Mouse (Mus musculus) leukemia stem cell, adult 10-12 weeks (primary cell): ENCODE measurements around the gene Gm15023. TPM values are rescaled to one million over a fixed set of nuclear protein-coding genes. Genes with fewer than 3 reads are reported as not detected.

Experiments used
- polyA plus RNA-seq: library from polyadenylated mRNA; stranded (reverse); fragments of >175 nt; gene quantifications from 2 replicates; pipeline ENCODE4 v1.2.3, GENCODE M21; 2012; ENCODE audit warnings: low replicate concordance

Gene Gm15023
- not detected in 2 replicates for polyA plus RNA-seq

GRCm38 (mm10) chrX:135177532-135177931 is at the start of gene Gm15023:
Gene Gm15023, minus strand, starts transcription at chrX:135177632.

GRCm38 (mm10) chrX:135210436-135211221 is 33.2 kb upstream of the Gm15023 start, which contains the start of gene Tceal6:
Gene Tceal6, minus strand, starts transcription at chrX:135210687.

Other genes starting within 250 kb of the Gm15023 start
- gene Nxf2, start 212.9 kb downstream of the Gm15023 start, polyA plus RNA-seq = not detected in 2 replicates
- 1.6 and 1.7 TPM in 2 replicates for gene Zmat1, start 168.4 kb downstream of the Gm15023 start, polyA plus RNA-seq
- gene Tceal6, start 33.1 kb upstream of the Gm15023 start, polyA plus RNA-seq = not detected in 2 replicates
- gene Pramel3, start 124.7 kb upstream of the Gm15023 start, polyA plus RNA-seq = not detected in 2 replicates
- gene Gm5128, start 195.7 kb upstream of the Gm15023 start, polyA plus RNA-seq = not detected in 2 replicates